Mouse (Mus musculus): ENCODE measurements around the gene Fndc4.

DNA sequence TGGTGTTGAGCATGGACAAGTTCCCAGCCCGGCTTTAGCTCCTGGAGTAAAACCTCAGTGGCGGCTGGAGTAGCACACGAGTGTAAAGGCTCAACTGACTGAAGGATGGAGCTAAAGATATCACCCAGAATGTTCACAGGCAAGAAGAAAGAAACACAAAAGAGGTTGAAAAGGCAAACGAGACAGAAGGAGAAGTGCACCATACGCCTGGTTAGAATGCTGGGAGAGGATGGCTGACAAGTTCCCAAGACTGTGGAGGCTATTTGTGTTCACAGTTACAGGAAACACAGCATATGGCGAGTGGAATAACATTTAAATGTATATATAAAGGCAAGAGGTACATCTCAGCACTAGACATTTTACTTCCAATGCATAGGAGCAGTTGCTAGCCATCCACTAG, 22.9 kb downstream of the Fndc4 start:
- TF ChIP-seq POLR2A (IDR thresholded peaks at IDR 0.05; ENCODE audit: low read depth, low read length) (no peak), CTCF (conservative IDR thresholded peaks at IDR 0.05; ENCODE audit: insufficient read depth, insufficient read length, low read depth, low read length) (no peak)
